Mouse (Mus musculus) embryo, embryonic 11 days (tissue): ENCODE data around the gene Gm21778.
"Not testable (repeated sequence)": the region's sequence is repeated elsewhere in the genome, so short reads cannot be mapped to it uniquely, and the experiment has no call there.

Experiments used
- DNase-seq: peaks from one replicate; pipeline ENCODE4 v3.0.0-alpha.2; 2015

The Gm21778 gene

DNA sequence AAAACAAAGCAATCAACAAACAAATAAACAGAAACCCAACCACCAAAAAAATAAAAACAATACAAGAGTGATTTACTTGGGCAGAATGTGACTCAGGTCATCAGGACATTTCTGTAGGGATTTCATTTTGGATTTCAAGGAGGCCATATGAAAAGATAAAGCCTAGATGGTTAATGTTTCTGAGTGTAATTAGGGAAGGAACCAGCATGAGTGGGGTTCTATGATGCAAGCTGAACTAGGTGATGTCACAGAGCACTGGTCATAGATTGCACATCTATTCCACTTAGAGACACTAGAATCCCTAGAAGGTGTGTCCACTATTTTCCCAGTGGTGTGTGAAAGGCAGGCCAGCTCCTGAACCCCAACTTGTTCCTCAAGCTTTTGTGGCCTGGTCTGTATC lies at the start of gene Gm21778:
TSS of gene Gm21778 (plus strand) at position 301 of the 400 bp plus-strand sequence.
- not testable (repeated sequence) for DNase-seq
